Mouse (Mus musculus) adrenal gland, postnatal 4 days (tissue): ENCODE measurements around the gene H1f0. TPM values are rescaled to one million over a fixed set of nuclear protein-coding genes. Genes with fewer than 3 reads are reported as not detected.

Experiments used
- DNase-seq, 2 experiments: peaks; one replicate each; pipeline ENCODE4 v3.0.0; 2021 to 2022; ENCODE audit warnings: low spot score in 2 of 2, mixed read lengths in 2 of 2
- microRNA-seq: library from miRNA; unstranded; fragments of <30 nt; microRNA quantifications from one replicate; pipeline ENCODE4 v1.2.0, GENCODE M21; 2021
- total RNA-seq, 2 experiments: library from RNA; stranded (reverse); gene quantifications; 2 replicates each; pipeline ENCODE4 v1.2.3; 2021

Gene H1f0
- total RNA-seq, 2 experiments from 2014 or later = 361 to 374 TPM

GRCm38 (mm10) chr15:79066276-79066675, 38.0 kb downstream of the H1f0 start:
- DNase-seq = no peak

DNA sequence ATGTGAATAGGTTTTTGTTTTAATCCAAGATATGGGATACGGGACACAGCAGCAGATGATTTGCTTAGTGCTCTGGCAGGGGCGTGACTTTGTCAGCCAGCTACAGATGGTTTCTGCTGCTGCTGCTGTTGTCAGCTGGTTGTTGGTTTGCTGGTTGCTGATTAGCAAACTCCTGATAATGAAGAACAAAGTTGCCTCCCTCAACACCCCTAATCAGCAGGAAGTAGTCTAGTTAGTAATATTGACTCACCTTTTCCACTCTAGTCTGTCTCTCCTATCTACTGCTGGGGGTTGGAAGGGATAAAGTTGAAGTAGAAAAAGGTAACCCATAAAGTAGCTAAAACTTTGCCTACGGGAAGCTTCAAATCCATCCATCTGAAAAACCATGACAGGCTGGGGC, 39.4 kb downstream of the H1f0 start:
- DNase-seq = no peak

- no peak for DNase-seq
Observed at GRCm38 (mm10) chr15:79068416-79068815, 40.2 kb downstream of the H1f0 start.

- DNase-seq = no peak
Observed at GRCm38 (mm10) chr15:79071117-79072039, 43.1 kb downstream of the H1f0 start.

GRCm38 (mm10) chr15:79073752-79074151, 45.5 kb downstream of the H1f0 start:
- no peak for DNase-seq

GRCm38 (mm10) chr15:79074446-79074845, 46.2 kb downstream of the H1f0 start:
- no peak for DNase-seq

DNA sequence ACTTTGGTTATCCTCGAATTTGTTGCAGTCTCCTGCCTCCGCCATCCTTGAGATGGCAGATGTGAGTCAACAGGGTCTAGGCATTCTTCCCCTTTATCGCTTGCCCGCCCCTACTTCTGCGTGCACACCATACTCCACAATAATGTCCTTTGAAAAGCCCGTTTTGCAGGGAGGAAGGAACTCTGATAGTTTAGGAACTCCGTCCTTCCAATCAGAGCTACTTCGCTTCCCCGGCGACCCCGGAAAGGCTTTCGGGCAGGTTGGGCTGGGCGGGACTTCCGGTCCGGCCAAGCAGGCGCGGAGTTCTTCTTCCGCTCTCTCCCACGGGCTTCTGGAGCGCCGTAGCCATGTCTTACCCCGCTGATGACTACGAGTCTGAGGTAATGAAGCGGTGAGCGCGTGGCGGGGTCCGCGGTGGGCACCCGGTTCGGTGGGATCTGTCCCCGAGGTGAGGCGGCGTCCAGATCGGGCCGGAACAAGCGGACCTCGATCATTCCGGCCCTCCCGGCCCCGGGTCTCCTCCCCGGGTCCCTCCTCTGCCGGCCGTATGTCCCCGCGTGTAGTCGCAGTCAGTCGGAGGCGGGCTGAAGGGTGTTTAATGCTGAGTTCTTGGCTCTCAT, 46.8 kb downstream of the H1f0 start, which contains the start of gene Eif3l:
Gene Eif3l (plus strand): TSS at position 267 of the 620 bp plus-strand sequence.
- DNase-seq = peak; percentile 62 to 77

DNA sequence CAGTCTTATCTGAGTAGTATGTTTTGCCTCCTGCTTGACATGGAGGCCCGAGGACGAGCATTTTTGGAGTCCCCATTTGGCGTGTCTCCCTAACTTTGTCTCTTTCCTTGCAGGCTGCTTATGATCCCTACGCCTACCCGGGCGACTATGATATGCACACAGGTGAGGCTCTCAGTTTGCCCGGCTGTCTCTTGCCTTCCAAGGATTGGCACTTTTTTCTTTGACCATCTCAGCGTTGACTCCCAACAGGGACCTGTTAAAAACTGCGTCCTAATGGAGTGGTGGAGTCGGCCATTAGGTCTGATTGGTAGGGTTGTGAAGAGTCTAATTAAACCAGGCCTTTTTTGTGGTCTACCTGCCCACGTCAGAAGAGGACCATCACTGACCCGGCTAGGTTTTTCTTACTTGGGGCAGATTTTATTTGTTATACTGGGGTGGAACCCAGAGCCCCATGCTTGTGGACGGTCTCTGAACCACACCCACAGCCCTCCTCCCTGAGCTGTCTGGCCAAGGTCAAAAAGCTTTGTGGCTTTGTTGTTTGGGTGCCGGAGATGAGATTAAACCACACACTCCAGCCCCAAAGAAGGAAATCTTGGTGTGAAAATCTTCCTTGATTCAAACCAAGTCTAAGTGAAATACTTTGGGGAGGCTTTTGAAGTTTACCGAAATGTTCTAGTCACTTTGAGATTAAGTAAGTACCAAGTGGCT, 47.6 kb downstream of the H1f0 start:
- no peak for DNase-seq

GRCm38 (mm10) chr15:79079567-79079966, 51.3 kb downstream of the H1f0 start:
- DNase-seq = no peak

Small RNAs within 50 kb of the gene (microRNA-seq; reads per million reads assigned to microRNA genes)
- gene Mir6956 = 2.9 reads per million, percentile 5 among the genes with 10 or more reads in this experiment

Other genes with a start within 250 kb of the H1f0 start
- 10 to 100 TPM; 11.8 to 14.5 TPM for gene Card10, start 225.4 kb upstream of the H1f0 start, total RNA-seq
- 10 to 100 TPM; 56.7 to 59.1 TPM for gene Cdc42ep1, start 185.8 kb upstream of the H1f0 start, total RNA-seq
- gene Lgals2, start 172.9 kb upstream of the H1f0 start, total RNA-seq = 1 to 10 TPM; 2.6 to 2.9 TPM
- gene Gga1, start 151.3 kb upstream of the H1f0 start, total RNA-seq = 10 to 100 TPM; 58.8 to 65.5 TPM
- gene Gm49510, start 128.8 kb upstream of the H1f0 start, total RNA-seq = not detected
- 10 to 100 TPM; 25.3 to 26.0 TPM for gene Sh3bp1, start 128.7 kb upstream of the H1f0 start, total RNA-seq
- gene Pdxp, start 114.5 kb upstream of the H1f0 start, total RNA-seq = 1 to 10 TPM; 9.8 to 9.9 TPM
- 100 to 1,000 TPM; 382 to 438 TPM for gene Lgals1, start 101.7 kb upstream of the H1f0 start, total RNA-seq
- 10 to 100 TPM; 40.0 to 47.3 TPM for gene Nol12, start 93.5 kb upstream of the H1f0 start, total RNA-seq
- 100 to 1,000 TPM in 1 of 2 experiments, 10 to 100 TPM in 1; 96.9 to 112 TPM for gene Triobp, start 80.7 kb upstream of the H1f0 start, total RNA-seq
- 1 to 10 TPM in 1 of 2 experiments, under 1 TPM in 1; 0.65 to 1.1 TPM for gene Galr3, start 13.4 kb downstream of the H1f0 start, total RNA-seq
- 10 to 100 TPM; 23.8 to 29.7 TPM for gene Ankrd54, start 34.4 kb downstream of the H1f0 start, total RNA-seq
- gene Eif3l, start 46.7 kb downstream of the H1f0 start, total RNA-seq = 100 to 1,000 TPM; 158 to 162 TPM
- gene Micall1, start 80.4 kb downstream of the H1f0 start, total RNA-seq = 10 to 100 TPM; 36.0 to 40.2 TPM
- 100 to 1,000 TPM; 134 to 142 TPM for gene Polr2f, start 112.6 kb downstream of the H1f0 start, total RNA-seq
- gene 1700088E04Rik, start 112.8 kb downstream of the H1f0 start, total RNA-seq = 1 to 10 TPM; 8.0 to 9.0 TPM
- 10 to 100 TPM in 1 of 2 experiments, 1 to 10 TPM in 1; 9.5 to 12.3 TPM for gene Sox10, start 136.8 kb downstream of the H1f0 start, total RNA-seq
- 10 to 100 TPM; 32.1 to 33.2 TPM for gene Pick1, start 200.7 kb downstream of the H1f0 start, total RNA-seq
- gene Gm49486, start 200.9 kb downstream of the H1f0 start, total RNA-seq = under 1 TPM; 0.17 to 0.70 TPM
- under 1 TPM; 0.17 TPM for gene Slc16a8, start 226.3 kb downstream of the H1f0 start, total RNA-seq